Mouse (Mus musculus): ENCODE data around the gene Zfand3. TPM values are rescaled to one million over a fixed set of nuclear protein-coding genes. Genes with fewer than 3 reads are reported as not detected.

Gene Zfand3
- polyA plus RNA-seq, 1 experiment from 2014 or later = 49.1 TPM

- no peak overlapping the region for H3K4me3 ChIP-seq (ENCODE audit: low read length)
- WGBS = 65% methylated on average over 6 of the region's 6 CpGs
- no peak overlapping the region for H3K27ac ChIP-seq (ENCODE audit: low read depth, low read length)
- no peak overlapping the region for H3K4me2 ChIP-seq (replicated peaks; ENCODE audit: low read depth, low read length)
- H3K27me3 ChIP-seq (ENCODE audit: control insufficient read depth, insufficient read depth, low read length) = no peaks in the 10 kb centered on the region
- H3K9ac ChIP-seq (ENCODE audit: low read depth, low read length) = no peak overlapping the region
- no peak for ATAC-seq (ENCODE audit: low FRiP score, low TSS enrichment)
- peaks cover 29% of the 10 kb centered on the region for H3K4me1 ChIP-seq (ENCODE audit: control insufficient read depth, insufficient read depth, low read length)
- no peaks in the 10 kb centered on the region for H3K36me3 ChIP-seq (ENCODE audit: control insufficient read depth, insufficient read depth, low read length)
- H3K9me3 ChIP-seq (ENCODE audit: control insufficient read depth, low read length) = no peaks in the 10 kb centered on the region
Measured at GRCm38 (mm10) chr17:30259938-30260337, 255.4 kb downstream of the Zfand3 start.

Other genes with a start within 250 kb of the Zfand3 start
- 1.0 and 1.6 TPM in 2 replicates for gene Mdga1, start 34.6 kb upstream of the Zfand3 start, polyA plus RNA-seq (2014; fragmentation: Nextera tagmentation; extraction: Ambion mirVana)